Mouse (Mus musculus) hindlimb bud, embryonic 11.5 days (tissue): ENCODE results near the gene Sipa1l3.

Experiments
- DNase-seq: peaks from one replicate; pipeline ENCODE4 v3.0.0-alpha.2; 2012; ENCODE audit warnings: low read depth, low spot score; ENCODE audit errors: extremely low spot score

Gene Sipa1l3

GRCm38 (mm10) chr7:29313051-29313450 lies 205.4 kb downstream of the Sipa1l3 start:
- no peak for DNase-seq

DNA sequence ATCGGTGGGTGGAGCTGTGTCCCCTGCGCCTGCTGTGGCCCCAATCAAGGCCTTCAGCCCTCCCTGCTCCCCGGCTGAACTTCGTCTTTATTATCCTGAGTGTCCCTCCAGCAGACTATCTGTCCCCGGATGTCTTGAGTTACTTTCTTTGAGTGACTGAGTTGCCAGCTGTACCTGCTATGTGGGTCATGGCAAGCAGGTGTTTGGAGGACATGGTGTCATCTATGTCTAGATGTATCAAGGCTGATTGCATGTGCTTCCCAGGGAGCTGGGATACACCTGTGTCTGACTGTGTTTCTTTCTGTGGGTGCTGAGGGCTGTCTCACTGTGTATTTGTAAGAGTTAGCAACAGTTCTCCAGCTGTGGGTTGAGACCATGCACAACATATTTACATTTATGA lies 208.7 kb downstream of the Sipa1l3 start:
- no peak for DNase-seq

- DNase-seq: no peak
These were observed 209.2 kb downstream of the Sipa1l3 start for GRCm38 (mm10) chr7:29309221-29309721.

DNA sequence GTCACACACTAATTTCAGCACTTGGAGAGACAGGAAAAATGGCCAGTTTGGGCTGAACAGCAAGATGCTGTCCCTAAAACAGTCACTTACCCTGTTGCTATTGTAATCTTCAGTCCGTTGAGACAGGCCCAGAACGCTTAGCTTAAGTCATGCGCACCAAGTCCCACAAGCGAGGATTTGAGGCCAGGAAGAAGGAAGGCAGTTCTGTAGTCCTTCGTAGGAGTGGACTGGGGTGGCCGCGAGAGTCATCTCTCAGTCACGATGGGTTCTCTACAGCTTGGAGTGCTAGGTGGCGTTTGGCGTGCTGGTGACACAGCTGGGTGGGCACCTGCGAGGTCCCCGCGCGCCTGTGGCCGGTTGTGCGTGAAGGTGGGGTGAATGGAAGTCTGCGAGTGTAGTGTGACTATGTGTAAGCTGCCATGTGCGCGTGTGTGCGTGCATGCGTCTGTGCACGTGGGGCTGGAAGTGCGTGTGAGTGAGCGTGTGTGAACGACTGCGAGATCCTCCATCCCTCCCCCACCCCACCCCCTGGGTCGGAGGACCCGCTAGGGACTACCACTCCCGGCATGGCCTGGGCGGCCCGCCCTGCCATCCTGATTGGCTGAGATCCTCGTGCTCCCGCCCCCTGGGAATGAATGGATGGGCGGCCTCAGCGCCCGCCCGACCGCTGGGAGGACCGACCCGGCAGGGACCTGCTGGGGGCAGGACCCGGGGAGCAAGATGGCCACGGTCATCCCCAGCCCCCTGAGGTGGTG lies 210.9 kb downstream of the Sipa1l3 start:
- DNase-seq: peak; percentile 41

- DNase-seq: no peak
These were observed 211.8 kb downstream of the Sipa1l3 start for GRCm38 (mm10) chr7:29306619-29307018.

DNA sequence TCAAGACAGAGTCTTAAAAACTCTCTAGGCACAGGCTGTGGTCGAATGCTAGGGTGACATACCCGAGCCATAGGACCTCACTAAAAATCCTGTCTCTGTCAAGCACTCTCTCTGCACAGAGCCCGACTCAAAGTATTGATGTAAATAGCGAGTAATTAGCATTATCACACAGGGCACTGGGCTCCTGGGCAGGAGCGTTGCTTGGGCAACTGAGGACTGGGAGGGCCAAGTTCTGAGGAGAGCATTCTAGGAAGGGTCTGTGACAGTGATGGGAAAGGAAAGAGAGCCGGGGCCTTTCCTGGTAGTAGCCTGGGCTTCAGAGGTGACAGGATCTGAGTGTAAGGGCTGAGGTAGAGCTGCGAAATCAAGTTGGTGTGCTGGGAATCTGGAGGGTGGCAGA lies 212.3 kb downstream of the Sipa1l3 start:
- DNase-seq: no peak

- DNase-seq: no peak
These were observed 213.0 kb downstream of the Sipa1l3 start for GRCm38 (mm10) chr7:29305263-29305988.

DNA sequence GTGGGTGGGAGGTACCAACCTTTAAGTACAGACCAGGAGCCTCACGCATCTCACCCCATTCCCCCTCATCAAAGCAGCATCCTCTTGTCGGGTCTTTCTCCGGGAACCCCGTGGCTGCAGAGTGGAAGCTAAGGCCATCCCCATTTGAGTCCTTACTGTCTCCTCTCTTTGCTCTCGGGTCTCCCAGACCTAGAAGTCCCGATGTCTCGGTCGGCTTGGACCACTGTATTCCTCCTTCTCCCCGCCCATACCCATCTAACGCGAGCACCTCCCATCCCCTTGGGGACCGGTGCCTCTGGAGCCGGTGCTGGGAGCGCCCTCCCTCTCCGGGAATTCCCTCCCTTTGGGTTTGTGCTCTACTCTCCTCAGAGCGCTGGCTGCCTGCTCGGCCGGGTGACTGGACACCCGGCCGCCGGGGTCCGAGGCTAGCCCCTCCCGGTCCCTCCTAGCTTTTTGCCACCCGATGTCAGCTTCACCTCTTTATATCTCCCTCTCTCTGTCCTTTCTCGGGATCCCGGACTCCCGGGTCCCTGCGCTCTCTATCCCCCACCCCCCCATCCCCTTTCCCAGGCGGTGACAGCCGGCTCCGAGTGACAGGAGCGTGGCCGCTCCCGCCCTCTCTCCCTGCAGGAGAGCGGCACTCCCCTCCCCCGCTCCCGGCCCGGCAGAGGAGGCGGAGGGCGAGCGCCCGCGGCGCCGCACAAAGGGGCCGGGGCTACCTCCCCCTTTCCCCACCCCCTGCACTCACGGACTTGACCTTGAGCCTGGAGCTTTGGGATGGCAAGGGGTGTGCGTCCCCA lies 213.8 kb downstream of the Sipa1l3 start:
- no peak for DNase-seq

DNA sequence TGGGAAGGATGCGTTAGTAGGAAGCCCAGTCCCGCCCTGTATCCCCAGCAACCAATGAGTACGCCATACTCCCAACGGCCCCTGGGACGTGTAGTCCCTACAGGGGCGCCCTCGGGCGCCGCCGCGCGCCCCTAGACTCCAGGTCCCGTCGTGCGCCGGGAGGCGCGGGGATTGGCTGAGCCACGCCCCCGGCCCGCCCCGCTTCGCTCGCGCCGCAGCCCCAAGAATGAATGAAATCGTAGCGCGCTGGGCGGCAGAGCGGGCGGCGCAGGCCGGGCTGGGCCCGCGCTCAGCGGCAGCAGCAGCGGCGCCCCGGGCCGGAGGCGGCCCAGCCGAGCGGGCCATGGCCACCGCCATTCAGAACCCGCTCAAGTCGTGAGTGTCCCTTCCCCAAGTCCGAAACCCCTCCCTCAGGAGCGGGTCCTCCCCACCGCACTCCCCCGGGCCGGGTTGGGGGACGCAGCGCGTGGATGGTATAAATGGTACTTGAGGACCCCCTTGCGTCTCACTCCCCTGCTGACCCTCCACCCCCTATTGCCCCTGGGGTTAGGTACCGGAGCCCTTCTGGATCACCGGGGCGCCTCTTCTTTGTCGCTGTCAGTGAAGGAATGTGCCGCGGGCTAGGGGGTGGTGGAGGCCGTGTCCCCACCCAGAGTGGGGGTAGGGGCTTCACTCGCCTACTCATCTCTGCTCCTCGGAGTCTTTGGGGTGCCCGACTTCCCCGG lies 214.5 kb downstream of the Sipa1l3 start, which contains the start of gene Dpf1:
Dpf1 (plus strand) TSS at position 214 of the 725 bp plus-strand sequence.
- no peak for DNase-seq

DNA sequence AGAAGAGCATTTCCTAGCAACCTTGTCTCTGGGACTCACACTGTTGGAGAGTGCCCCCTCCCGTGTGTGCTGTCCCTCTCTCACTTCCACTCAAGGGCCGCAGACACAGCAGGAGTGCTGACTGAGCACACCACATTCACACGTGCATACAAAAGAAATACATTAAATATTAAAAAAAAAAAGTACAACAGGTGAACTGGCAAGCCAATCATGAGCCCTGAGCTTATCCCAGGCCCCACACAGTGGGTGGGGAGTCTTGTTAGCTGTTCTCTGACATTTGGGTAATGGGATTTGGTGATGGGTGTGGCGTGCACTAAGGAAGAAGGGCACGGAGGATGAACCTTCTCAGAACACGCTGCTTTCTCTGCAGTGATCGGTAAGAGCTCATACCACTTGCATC lies 215.8 kb downstream of the Sipa1l3 start:
- DNase-seq: no peak

DNA sequence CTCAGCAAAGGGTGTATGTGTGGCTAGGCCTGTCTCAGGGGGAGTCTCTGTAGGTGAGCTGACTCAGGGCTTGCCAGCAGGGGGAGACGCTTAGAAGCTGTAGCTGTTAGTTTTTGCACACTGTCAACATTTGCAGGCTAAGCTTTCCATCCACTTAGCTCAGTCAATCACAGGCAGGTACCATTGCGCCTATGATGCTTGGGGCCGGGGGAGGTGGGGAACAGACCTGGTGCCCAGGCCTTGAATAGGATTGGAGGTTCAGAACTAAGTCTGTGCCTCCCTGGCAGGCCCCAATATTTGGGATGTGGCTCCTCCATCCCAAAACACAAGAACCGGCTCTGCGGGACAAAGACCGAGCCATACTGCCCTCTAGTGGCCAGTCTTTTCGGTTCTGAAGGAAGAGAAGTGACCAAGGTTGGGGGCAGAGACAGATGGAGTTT lies 217.3 kb downstream of the Sipa1l3 start:
- DNase-seq: peak; percentile 72

DNA sequence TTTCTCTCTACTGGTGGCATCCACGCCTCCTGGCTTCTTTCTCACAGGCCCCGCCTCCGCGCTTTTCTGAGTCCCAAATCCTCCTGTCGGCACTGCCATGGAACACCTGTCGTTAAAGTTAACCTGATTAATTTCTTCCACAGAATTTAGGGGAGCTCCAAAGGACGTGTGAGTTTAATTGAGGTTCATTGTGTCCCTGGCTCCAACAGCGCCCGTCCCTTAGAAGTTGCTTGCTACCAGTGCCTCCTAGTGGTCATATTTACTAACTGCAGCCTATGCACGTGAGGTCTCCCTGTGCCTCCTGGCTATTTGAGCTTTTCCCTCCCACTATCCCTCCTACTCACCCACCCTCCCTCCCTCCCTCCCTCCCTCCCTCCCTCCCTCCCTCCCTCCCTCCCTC lies 221.4 kb downstream of the Sipa1l3 start:
- peak; percentile 64 for DNase-seq

DNA sequence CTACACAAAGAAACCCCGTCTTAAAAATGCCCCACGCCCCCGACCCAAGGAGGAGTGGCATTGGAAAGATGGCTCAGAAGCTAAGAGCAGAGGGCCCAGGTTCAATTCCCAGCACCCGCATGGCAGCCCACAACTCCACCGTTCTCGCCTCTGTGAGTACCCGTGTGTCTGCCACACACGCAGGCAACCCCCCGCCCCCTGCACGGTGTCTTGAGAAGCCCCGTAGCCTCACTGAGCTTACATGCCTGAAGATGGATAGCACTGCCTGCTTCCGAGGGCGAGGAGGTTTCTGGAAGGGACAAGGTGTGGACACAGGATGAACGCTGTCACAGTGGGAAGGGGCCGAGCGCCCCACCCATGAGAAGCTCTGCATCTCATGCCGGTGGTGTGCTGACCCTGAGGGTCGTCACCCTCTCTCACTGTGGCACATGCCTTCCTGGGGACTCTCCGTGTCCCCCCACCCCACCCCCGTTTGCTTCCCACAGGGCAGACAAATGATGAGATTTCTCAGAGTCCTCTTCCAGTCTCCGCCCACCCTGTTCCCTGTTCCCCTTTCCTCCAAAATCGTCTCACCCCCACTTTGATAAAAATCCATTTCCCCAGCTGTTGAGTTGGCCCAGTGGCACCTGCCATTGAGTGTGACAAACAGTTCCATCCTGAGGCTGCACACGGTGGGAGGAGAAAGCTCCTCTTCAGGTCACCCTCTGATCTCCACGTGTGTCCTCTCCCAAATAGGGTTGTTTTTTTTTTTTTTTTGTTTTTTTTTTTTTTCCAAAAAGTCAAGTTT lies 222.4 kb downstream of the Sipa1l3 start:
- no peak for DNase-seq

GRCm38 (mm10) chr7:29294111-29294761 lies 224.2 kb downstream of the Sipa1l3 start:
- no peak for DNase-seq

GRCm38 (mm10) chr7:29293131-29294065 lies 225.0 kb downstream of the Sipa1l3 start:
- no peak for DNase-seq

- no peak for DNase-seq
These were observed 225.9 kb downstream of the Sipa1l3 start for GRCm38 (mm10) chr7:29292458-29293098.

DNA sequence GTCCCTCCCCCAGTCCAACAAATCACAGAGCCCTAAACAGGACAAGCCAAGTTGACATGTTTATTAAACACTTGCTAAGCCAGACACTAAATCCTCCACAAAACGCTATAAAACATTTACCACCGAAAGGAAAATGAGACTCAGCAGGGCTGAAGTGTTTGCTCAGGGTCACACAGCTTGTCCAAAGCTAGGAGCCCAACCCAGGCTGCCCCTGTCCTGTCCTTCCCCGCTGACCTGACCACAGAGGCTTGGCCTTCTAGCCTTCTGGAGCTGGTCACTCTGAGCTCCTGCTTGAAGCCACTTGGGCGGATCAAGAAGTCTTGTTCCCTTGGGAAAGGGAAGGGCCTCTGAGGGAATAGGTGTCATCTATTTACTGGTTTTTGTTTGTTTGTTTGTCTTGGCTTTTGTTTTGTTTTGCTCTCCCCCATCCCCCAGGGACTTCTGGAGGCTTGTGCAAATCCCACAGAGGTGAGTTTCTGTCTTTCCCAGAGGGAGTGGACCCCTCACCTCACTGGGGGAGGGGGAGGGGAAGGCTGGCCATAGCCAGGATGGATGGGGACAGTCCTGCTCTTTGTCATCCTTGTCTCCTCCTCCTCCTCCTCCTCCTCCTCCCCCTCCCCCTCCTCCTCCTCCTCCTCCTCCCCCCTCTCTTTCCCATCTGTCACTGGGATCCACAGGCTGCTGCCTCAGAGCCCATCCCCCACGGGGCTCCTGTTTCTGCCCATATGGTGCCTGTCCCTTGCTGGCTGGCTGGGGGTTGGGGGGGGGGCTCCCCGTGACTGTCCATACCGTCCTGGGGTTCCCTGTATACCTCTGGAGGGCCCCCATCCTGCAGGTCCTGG lies 226.6 kb downstream of the Sipa1l3 start:
- no peak for DNase-seq
